Mouse (Mus musculus) megakaryocyte, embryonic 14.5 days (primary cell): ENCODE data around the gene Fbxl19.

Source experiments
- FLI1 ChIP-seq: IDR thresholded peaks from 2 replicates; pipeline ENCODE4 v1.6.1; 2012; ENCODE audit warnings: low read length, inconsistent platforms, mixed read lengths
- GATA1 ChIP-seq: IDR thresholded peaks from 3 replicates; pipeline ENCODE4 v1.6.1; 2012; ENCODE audit warnings: mixed read lengths, low read length, inconsistent platforms, borderline replicate concordance

DNA sequence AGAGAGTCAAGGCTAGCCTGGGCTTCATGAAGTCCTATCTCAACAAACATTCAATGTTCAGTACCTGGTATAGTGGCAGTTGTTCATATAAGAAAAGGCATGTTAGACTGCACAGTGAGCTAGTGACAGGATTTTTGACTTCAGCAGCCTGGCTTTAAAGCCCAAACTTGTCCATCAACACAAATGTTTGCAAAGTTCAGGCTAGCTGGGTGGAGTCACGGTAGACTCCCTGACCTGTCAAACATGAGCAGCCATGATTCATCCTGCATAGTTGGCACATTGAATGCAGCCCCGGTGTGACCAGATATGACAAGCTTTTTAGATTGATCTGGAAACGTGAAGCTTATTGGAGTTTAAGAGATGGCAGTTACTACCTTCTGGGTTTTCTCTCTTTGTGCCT lies 27.7 kb downstream of the Fbxl19 start:
- no peak for TF ChIP-seq GATA1
- TF ChIP-seq FLI1: no peak
